Mouse (Mus musculus) forebrain, embryonic 12.5 days (tissue): ENCODE data around the gene Ivd. TPM values are rescaled to one million over a fixed set of nuclear protein-coding genes. Genes with fewer than 3 reads are reported as not detected.

Source experiments
- ATAC-seq: fragments of 200-750 bp; cut with Nextera tagmentation; 2 replicates; pipeline ENCODE4 v1.8.0; 2017; ENCODE audit warnings: moderate TSS enrichment; ENCODE audit not compliant: low FRiP score
- H3K27ac ChIP-seq: fragments of 300-500 bp; sonication (generic); 2 replicates; pipeline ENCODE4 v1.5.1; 2016; ENCODE audit warnings: mild to moderate bottlenecking
- H3K27me3 ChIP-seq: fragments of 300-500 bp; sonication (generic); 2 replicates; pipeline ENCODE4 v1.6.1; 2016; ENCODE audit warnings: mild to moderate bottlenecking
- H3K36me3 ChIP-seq: fragments of 300-500 bp; sonication (generic); replicated peaks from 2 replicates; pipeline ENCODE4 v1.6.1; 2016; ENCODE audit warnings: mild to moderate bottlenecking
- H3K4me1 ChIP-seq: fragments of 300-500 bp; sonication (generic); 2 replicates; pipeline ENCODE4 v1.6.1; 2016
- H3K4me2 ChIP-seq: fragments of 300-500 bp; sonication (generic); 2 replicates; pipeline ENCODE4 v1.6.1; 2016; ENCODE audit warnings: mild to moderate bottlenecking, moderate library complexity
- H3K4me3 ChIP-seq: fragments of 300-500 bp; sonication (generic); replicated peaks from 2 replicates; pipeline ENCODE4 v1.5.1; 2016; ENCODE audit warnings: mild to moderate bottlenecking
- H3K9ac ChIP-seq: fragments of 300-500 bp; sonication (generic); 2 replicates; pipeline ENCODE4 v1.6.1; 2016; ENCODE audit warnings: mild to moderate bottlenecking
- H3K9me3 ChIP-seq: fragments of 300-500 bp; sonication (generic); 2 replicates; pipeline ENCODE4 v1.6.1; 2016
- WGBS: fragments of 180-500 bp; shearing (Covaris S2); methylation state at CpG from one replicate; pipeline ENCODE4 v1.1.7; 2016; 5-methylcytosine and 5-hydroxymethylcytosine counted together
- polyA plus RNA-seq: library from polyadenylated mRNA; unstranded; fragments of >200 nt; fragmentation: Nextera tagmentation; extraction: Ambion mirVana; gene quantifications from 2 replicates; pipeline ENCODE4 v1.2.1, GENCODE M21; 2016

Ivd gene
- polyA plus RNA-seq = 50.8 and 56.3 TPM in 2 replicates

- Histone ChIP-seq H3K4me2 (peak within 1 kb of the TSS; percentile 74), H3K4me1 (peaks cover 20% of the 10 kb centered on the region)
Observed at GRCm38 (mm10) chr2:118861454-118862339, at the start of gene Ivd. Gene Ivd, plus strand, starts transcription at chr2:118861954.

GRCm38 (mm10) chr2:118812724-118813123, 49.0 kb upstream of the Ivd start:
- Histone ChIP-seq H3K27me3 (no peaks in the 10 kb centered on the region), H3K4me3 (no peak overlapping the region), H3K4me1 (peaks cover 16% of the 10 kb centered on the region), H3K36me3 (peaks cover 16% of the 10 kb centered on the region), H3K4me2 (no peak overlapping the region), H3K27ac (no peak overlapping the region), H3K9me3 (no peaks in the 10 kb centered on the region), H3K9ac (no peak overlapping the region)
- WGBS = 61% methylated on average over 1 of the region's 1 CpGs
- ATAC-seq = no peak

More at GRCm38 (mm10) chr2:118861454-118862339, at the start of gene Ivd:
- Histone ChIP-seq H3K9ac (peak within 1 kb of the TSS; percentile 81), H3K27ac (no peak within 1 kb of the TSS; the same call in 1 of the 2 replicates), H3K27me3 (no peaks in the 10 kb centered on the region), H3K9me3 (no peaks in the 10 kb centered on the region), H3K36me3 (0 out of 2 replicates have a peak, but pooled peaks cover 2% of the 10 kb centered on the region), H3K4me3 (peak within 1 kb of the TSS; percentile 62)
- ATAC-seq = peak; percentile 100
- WGBS = under 1% methylated on average over 34 of the region's 34 CpGs

- H3K4me1 ChIP-seq = peaks cover 16% of the 10 kb centered on the region
- WGBS = 1% methylated on average over 49 of the region's 49 CpGs
- peak within 1 kb of the TSS; percentile 81 for H3K4me3 ChIP-seq
- peak; percentile 97 for ATAC-seq
- H3K27me3 ChIP-seq = no peaks in the 10 kb centered on the region
- peaks cover 31% of the 10 kb centered on the region for H3K36me3 ChIP-seq
- no peaks in the 10 kb centered on the region for H3K9me3 ChIP-seq
- H3K4me2 ChIP-seq = peak within 1 kb of the TSS; percentile 77
- H3K27ac ChIP-seq = peak within 1 kb of the TSS; percentile 82
- peak within 1 kb of the TSS; percentile 77 for H3K9ac ChIP-seq
Observed at GRCm38 (mm10) chr2:118813981-118814836, 47.5 kb upstream of the Ivd start, which contains the start of gene Knstrn. Gene Knstrn, plus strand, starts transcription at chr2:118814003.

GRCm38 (mm10) chr2:118822800-118823199, 39.0 kb upstream of the Ivd start:
- no peak overlapping the region for H3K4me3 ChIP-seq
- H3K4me2 ChIP-seq = no peak overlapping the region
- ATAC-seq = no peak
- no peak overlapping the region for H3K27ac ChIP-seq
- no peaks in the 10 kb centered on the region for H3K27me3 ChIP-seq
- no peaks in the 10 kb centered on the region for H3K9me3 ChIP-seq
- 96% methylated on average over 5 of the region's 5 CpGs for WGBS
- H3K9ac ChIP-seq = no peak overlapping the region
- H3K36me3 ChIP-seq = peaks cover 71% of the 10 kb centered on the region
- H3K4me1 ChIP-seq = no peaks in the 10 kb centered on the region

- no peak for ATAC-seq
- H3K27ac ChIP-seq = no peak overlapping the region
- WGBS = 98% methylated on average over 4 of the region's 4 CpGs
- no peak overlapping the region for H3K4me2 ChIP-seq
- H3K4me3 ChIP-seq = no peak overlapping the region
- no peaks in the 10 kb centered on the region for H3K4me1 ChIP-seq
- H3K9me3 ChIP-seq = no peaks in the 10 kb centered on the region
- no peak overlapping the region for H3K9ac ChIP-seq
- no peaks in the 10 kb centered on the region for H3K27me3 ChIP-seq
- H3K36me3 ChIP-seq = peaks cover 71% of the 10 kb centered on the region
Observed at GRCm38 (mm10) chr2:118824396-118824795, 37.4 kb upstream of the Ivd start.

- H3K9me3 ChIP-seq = no peaks in the 10 kb centered on the region
- no peak for ATAC-seq
- WGBS = 95% methylated on average over 5 of the region's 5 CpGs
- H3K36me3 ChIP-seq = peaks cover 91% of the 10 kb centered on the region
- no peak overlapping the region for H3K4me3 ChIP-seq
- H3K27ac ChIP-seq = no peak overlapping the region
- no peak overlapping the region for H3K4me2 ChIP-seq
- H3K9ac ChIP-seq = no peak overlapping the region
- H3K27me3 ChIP-seq = no peaks in the 10 kb centered on the region
- H3K4me1 ChIP-seq = no peaks in the 10 kb centered on the region
Observed at GRCm38 (mm10) chr2:118829096-118829495, 32.7 kb upstream of the Ivd start.

GRCm38 (mm10) chr2:118834061-118834460, 27.7 kb upstream of the Ivd start:
- no peak overlapping the region for H3K27ac ChIP-seq
- no peak overlapping the region for H3K4me3 ChIP-seq
- 92% methylated on average over 6 of the region's 6 CpGs for WGBS
- H3K9ac ChIP-seq = no peak overlapping the region
- ATAC-seq = no peak
- H3K36me3 ChIP-seq = peaks cover 67% of the 10 kb centered on the region
- no peaks in the 10 kb centered on the region for H3K9me3 ChIP-seq
- H3K4me2 ChIP-seq = no peak overlapping the region
- no peaks in the 10 kb centered on the region for H3K4me1 ChIP-seq
- no peaks in the 10 kb centered on the region for H3K27me3 ChIP-seq

- Histone ChIP-seq H3K27me3 (no peaks in the 10 kb centered on the region), H3K4me2 (no peak overlapping the region), H3K9ac (no peak overlapping the region), H3K36me3 (peaks cover 56% of the 10 kb centered on the region), H3K4me1 (no peaks in the 10 kb centered on the region), H3K4me3 (no peak overlapping the region), H3K9me3 (no peaks in the 10 kb centered on the region), H3K27ac (no peak overlapping the region)
- 86% methylated on average over 6 of the region's 6 CpGs for WGBS
- ATAC-seq = no peak
Observed at GRCm38 (mm10) chr2:118835115-118835514, 26.6 kb upstream of the Ivd start.

GRCm38 (mm10) chr2:118838330-118838729, 23.4 kb upstream of the Ivd start:
- Histone ChIP-seq H3K36me3 (peaks cover 29% of the 10 kb centered on the region), H3K9me3 (no peaks in the 10 kb centered on the region), H3K9ac (no peak overlapping the region), H3K4me1 (no peaks in the 10 kb centered on the region), H3K27ac (no peak overlapping the region), H3K4me2 (no peak overlapping the region), H3K27me3 (no peaks in the 10 kb centered on the region), H3K4me3 (no peak overlapping the region)
- ATAC-seq = no peak
- 48% methylated on average over 5 of the region's 5 CpGs for WGBS

- Histone ChIP-seq H3K4me2 (no peak overlapping the region), H3K9ac (no peak overlapping the region), H3K36me3 (0 out of 2 replicates have a peak, but pooled peaks cover under 1% of the 10 kb centered on the region), H3K9me3 (no peaks in the 10 kb centered on the region), H3K4me3 (no peak overlapping the region), H3K27ac (no peak overlapping the region), H3K4me1 (no peaks in the 10 kb centered on the region), H3K27me3 (no peaks in the 10 kb centered on the region)
- 78% methylated on average over 5 of the region's 5 CpGs for WGBS
- no peak for ATAC-seq
Observed at GRCm38 (mm10) chr2:118841186-118841585, 20.6 kb upstream of the Ivd start.

- Histone ChIP-seq H3K9me3 (no peaks in the 10 kb centered on the region), H3K27me3 (no peaks in the 10 kb centered on the region), H3K9ac (no peak overlapping the region), H3K27ac (no peak overlapping the region), H3K4me2 (no peak overlapping the region), H3K4me1 (no peaks in the 10 kb centered on the region), H3K36me3 (no peaks in the 10 kb centered on the region), H3K4me3 (no peak overlapping the region)
- WGBS = 91% methylated on average over 4 of the region's 4 CpGs
- ATAC-seq = no peak
Observed at GRCm38 (mm10) chr2:118841774-118842173, 20.0 kb upstream of the Ivd start.

GRCm38 (mm10) chr2:118844427-118844826, 17.3 kb upstream of the Ivd start:
- H3K27me3 ChIP-seq = no peaks in the 10 kb centered on the region
- no peaks in the 10 kb centered on the region for H3K4me1 ChIP-seq
- no peak for ATAC-seq
- H3K9ac ChIP-seq = no peak overlapping the region
- no peak overlapping the region for H3K27ac ChIP-seq
- H3K36me3 ChIP-seq = no peaks in the 10 kb centered on the region
- no peaks in the 10 kb centered on the region for H3K9me3 ChIP-seq
- no peak overlapping the region for H3K4me3 ChIP-seq
- 82% methylated on average over 3 of the region's 3 CpGs for WGBS
- no peak overlapping the region for H3K4me2 ChIP-seq
